Mouse (Mus musculus) forebrain, embryonic 11.5 days (tissue): ENCODE results near the gene Sox10. TPM values are rescaled to one million over a fixed set of nuclear protein-coding genes. Genes with fewer than 3 reads are reported as not detected.

ENCODE experiments used
- ATAC-seq: fragments of 200-750 bp; cut with Nextera tagmentation; replicated peaks from 2 replicates; pipeline ENCODE4 v1.8.0; 2017; ENCODE audit warnings: moderate TSS enrichment; ENCODE audit not compliant: low FRiP score
- DNase-seq: peaks from one replicate; pipeline ENCODE4 v3.0.0-alpha.2; 2017; ENCODE audit warnings: low spot score
- H3K27ac ChIP-seq: fragments of 300-500 bp; sonication (generic); 2 replicates; pipeline ENCODE4 v1.5.1; 2014; ENCODE audit warnings: low read depth, low read length
- H3K27me3 ChIP-seq: fragments of 300-500 bp; sonication (generic); 2 replicates; pipeline ENCODE4 v1.6.1; 2014; ENCODE audit warnings: mild to moderate bottlenecking, low read length, mixed read lengths; ENCODE audit not compliant: control insufficient read depth, insufficient read depth
- H3K36me3 ChIP-seq: fragments of 300-500 bp; sonication (generic); 2 replicates; pipeline ENCODE4 v1.6.1; 2014; ENCODE audit warnings: mild to moderate bottlenecking, low read length, moderate library complexity, mixed read lengths; ENCODE audit not compliant: control insufficient read depth, insufficient read depth
- H3K4me1 ChIP-seq: fragments of 300-500 bp; sonication (generic); replicated peaks from 2 replicates; pipeline ENCODE4 v1.6.1; 2014; ENCODE audit warnings: low read length, mixed read lengths; ENCODE audit not compliant: control insufficient read depth, insufficient read depth
- H3K4me2 ChIP-seq: fragments of 300-500 bp; sonication (generic); 2 replicates; pipeline ENCODE4 v1.6.1; 2014; ENCODE audit warnings: low read depth, mild to moderate bottlenecking, low read length, moderate library complexity, mixed read lengths; ENCODE audit not compliant: severe bottlenecking
- H3K4me3 ChIP-seq: fragments of 300-500 bp; sonication (generic); 2 replicates; pipeline ENCODE4 v1.5.1; 2014; ENCODE audit warnings: low read depth, low read length
- H3K9ac ChIP-seq: fragments of 300-500 bp; sonication (generic); 2 replicates; pipeline ENCODE4 v1.6.1; 2014; ENCODE audit warnings: low read length
- H3K9me3 ChIP-seq: fragments of 300-500 bp; sonication (generic); 2 replicates; pipeline ENCODE4 v1.6.1; 2016; ENCODE audit warnings: low read length, mixed read lengths; ENCODE audit not compliant: control insufficient read depth
- WGBS: fragments of 180-500 bp; shearing (Covaris S2); extraction: QIAGEN DNeasy Blood & Tissue Kit; methylation state at CpG from one replicate; pipeline ENCODE4 v1.1.7; 2014; 5-methylcytosine and 5-hydroxymethylcytosine counted together
- polyA plus RNA-seq: library from polyadenylated mRNA; unstranded; fragments of >200 nt; fragmentation: Nextera tagmentation; extraction: Ambion mirVana; gene quantifications from 2 replicates; pipeline ENCODE4 v1.2.1, GENCODE M21; 2014

Gene Sox10
- polyA plus RNA-seq, 1 experiment from 2014 or later = 1.3 TPM

DNA sequence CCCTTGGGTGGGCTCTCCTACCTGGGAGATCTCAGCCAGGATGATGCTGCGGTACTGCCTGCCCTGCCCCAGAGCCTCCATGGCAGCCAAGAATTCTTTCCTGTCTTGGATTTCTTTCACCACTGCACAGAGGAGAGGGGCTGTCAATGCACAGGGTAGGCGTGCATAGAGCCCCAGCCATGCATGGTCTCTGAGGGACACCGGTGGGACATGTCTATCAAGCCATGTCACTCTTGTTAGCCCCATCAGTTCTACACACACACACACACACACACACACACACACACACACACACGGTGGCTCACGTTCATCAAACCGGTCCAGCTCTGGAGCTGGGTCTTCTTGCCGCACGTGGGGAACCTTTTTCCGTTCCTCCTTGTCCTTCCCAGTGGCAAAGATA is 29.7 kb downstream of the Sox10 start:
- Histone ChIP-seq H3K27ac (no peak overlapping the region), H3K4me1 (no peaks in the 10 kb centered on the region; the same call in 1 of the 2 replicates), H3K4me2 (no peak overlapping the region), H3K27me3 (no peaks in the 10 kb centered on the region), H3K36me3 (no peaks in the 10 kb centered on the region), H3K9me3 (no peaks in the 10 kb centered on the region), H3K9ac (no peak overlapping the region), H3K4me3 (no peak overlapping the region)
- ATAC-seq (no peak), DNase-seq (no peak)
- WGBS = 83% methylated on average over 9 of the region's 9 CpGs

DNA sequence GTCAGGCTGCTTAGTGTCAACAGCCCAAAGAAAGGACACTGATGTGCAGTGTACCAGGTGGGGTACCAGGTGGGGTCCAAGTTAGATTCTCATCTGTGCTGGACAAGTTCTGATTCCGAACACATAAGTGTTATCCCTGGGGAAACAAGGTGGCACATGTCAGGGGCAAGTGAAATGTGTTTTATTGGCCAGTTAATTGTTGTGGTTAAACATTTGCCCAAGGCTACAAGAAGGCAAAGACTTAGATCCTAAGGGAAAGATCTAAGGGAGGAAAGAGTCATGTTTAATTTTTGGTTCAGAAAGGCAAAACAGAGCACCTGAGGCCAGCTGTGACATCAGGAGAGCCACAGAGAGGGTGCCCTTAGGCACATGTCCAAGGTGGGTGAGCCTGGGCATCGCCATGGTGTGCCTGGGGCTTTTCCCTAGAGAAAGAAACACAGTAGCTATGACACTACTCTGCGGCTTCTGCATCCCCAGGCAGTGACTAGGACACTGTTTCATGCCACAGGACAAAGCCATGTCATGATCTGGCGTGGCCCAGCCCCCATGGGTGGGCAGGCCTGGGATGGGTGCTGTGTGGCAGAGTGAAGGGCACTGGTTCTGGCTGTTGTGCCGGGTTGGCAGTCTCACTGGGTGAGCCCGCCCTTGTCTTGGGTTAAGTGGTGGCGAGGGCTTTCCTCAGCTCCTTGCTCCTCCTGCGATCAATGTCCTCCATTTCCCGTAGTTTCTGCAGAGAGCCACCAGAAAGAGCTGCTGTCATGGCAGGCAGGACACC is 30.4 kb downstream of the Sox10 start:
- ATAC-seq (no peak), DNase-seq (no peak)
- Histone ChIP-seq H3K36me3 (no peaks in the 10 kb centered on the region), H3K9me3 (no peaks in the 10 kb centered on the region), H3K4me3 (no peak overlapping the region), H3K4me1 (no peaks in the 10 kb centered on the region), H3K27ac (no peak overlapping the region), H3K9ac (no peak overlapping the region), H3K4me2 (no peak overlapping the region), H3K27me3 (no peaks in the 10 kb centered on the region)
- 84% methylated on average over 9 of the region's 9 CpGs for WGBS

DNA sequence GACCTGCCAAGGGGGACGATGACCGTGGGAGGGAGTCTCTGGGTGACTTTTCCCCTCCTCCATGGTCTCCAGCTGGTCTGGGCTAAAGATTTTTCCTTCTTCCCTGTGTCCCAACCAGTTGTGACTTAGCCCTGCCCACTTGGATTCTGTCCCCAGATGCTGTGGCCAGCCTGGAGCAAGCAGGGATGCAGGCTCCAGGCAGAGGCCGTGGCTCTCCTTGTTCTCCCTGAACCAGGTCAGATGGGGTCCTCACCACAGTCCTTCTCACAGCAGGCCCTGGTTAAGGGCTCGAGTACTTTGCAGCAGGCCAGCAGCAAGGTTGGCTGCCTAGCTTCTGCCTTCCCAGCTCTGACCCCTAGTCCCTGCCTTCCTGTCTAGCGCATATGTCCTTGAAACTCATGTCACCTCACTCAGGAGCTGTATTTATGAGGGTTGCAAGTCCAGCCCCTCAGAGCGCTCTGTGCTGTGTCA is 31.8 kb downstream of the Sox10 start:
- ATAC-seq = no peak
- 83% methylated on average over 6 of the region's 6 CpGs for WGBS
- Histone ChIP-seq H3K27me3 (no peaks in the 10 kb centered on the region), H3K9ac (no peak overlapping the region), H3K9me3 (no peaks in the 10 kb centered on the region), H3K27ac (no peak overlapping the region), H3K36me3 (no peaks in the 10 kb centered on the region), H3K4me2 (no peak overlapping the region), H3K4me3 (no peak overlapping the region), H3K4me1 (no peaks in the 10 kb centered on the region)
- DNase-seq = no peak

DNA sequence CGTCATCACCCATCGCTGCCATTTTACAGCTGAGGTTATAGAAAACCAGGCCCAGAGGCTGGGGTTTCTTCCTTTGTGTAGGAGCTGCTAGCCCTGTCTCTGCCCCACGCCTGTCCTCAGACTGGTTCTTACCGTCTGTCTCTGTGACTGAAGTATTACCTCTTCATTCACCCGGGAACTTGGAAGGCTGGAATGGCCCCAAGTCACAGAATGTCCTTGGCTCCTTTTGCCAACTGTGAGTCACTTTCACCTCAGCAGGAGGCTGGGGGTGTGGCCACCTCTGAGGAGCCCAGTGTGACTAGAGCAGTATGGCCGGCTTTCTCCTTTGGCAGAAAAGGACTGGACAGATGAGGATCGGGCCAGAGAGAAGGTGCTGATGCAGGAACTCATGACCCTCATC is 33.6 kb downstream of the Sox10 start:
- H3K27ac ChIP-seq = no peak overlapping the region
- DNase-seq = no peak
- WGBS = 78% methylated on average over 7 of the region's 7 CpGs

DNA sequence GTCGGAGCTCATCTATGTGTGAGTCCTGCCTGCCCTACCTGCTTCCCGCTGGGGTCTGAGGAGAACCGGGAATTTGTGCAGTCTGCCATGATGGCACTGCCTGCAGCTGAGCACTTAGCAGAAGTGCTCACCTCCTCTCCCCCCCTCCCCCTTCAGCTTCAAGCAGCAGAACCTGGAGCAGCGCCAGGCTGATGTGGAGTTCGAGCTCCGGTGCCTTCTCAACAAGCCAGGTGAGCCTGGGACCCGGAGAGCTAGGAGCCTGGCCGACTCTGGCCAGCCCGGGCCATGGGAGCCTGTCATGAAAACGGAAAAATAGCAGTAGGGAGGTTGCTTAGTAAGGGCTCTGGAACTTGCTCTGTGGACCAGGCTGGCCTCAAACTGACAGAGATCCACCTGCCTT is 34.3 kb downstream of the Sox10 start:
- Histone ChIP-seq H3K36me3 (no peaks in the 10 kb centered on the region; the same call in none of the 2 replicates), H3K4me2 (no peak overlapping the region), H3K27ac (no peak overlapping the region), H3K9ac (no peak overlapping the region), H3K9me3 (no peaks in the 10 kb centered on the region), H3K27me3 (no peaks in the 10 kb centered on the region), H3K4me3 (no peak overlapping the region), H3K4me1 (no peaks in the 10 kb centered on the region)
- ATAC-seq (no peak), DNase-seq (no peak)
- 87% methylated on average over 10 of the region's 10 CpGs for WGBS

More for the DNA sequence above, 33.6 kb downstream of the Sox10 start:
- Histone ChIP-seq H3K4me3 (no peak overlapping the region), H3K4me2 (no peak overlapping the region), H3K36me3 (no peaks in the 10 kb centered on the region; the same call in none of the 2 replicates), H3K4me1 (no peaks in the 10 kb centered on the region), H3K9ac (no peak overlapping the region), H3K9me3 (no peaks in the 10 kb centered on the region), H3K27me3 (no peaks in the 10 kb centered on the region)
- ATAC-seq = no peak

DNA sequence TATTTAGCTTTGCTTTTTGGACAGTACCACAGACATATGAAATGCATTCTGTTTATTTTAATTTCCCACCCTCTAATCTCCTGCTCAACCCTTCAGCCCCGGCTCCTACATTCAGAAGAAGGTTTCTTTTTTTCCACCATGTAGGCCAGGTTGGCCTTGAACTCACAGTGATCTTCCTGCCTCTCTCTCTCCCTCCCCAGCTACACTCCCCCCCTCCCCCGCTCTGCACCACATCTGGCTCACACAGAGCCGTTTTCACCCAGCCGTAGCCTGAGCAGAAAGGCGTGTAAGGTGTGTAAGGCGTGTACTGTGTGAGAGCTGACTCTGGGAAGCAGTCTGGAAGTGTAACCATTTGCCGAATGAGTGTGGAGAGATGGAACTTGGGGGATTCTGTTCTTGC is 35.7 kb downstream of the Sox10 start:
- WGBS = 83% methylated on average over 7 of the region's 7 CpGs
- DNase-seq (no peak), ATAC-seq (no peak)
- Histone ChIP-seq H3K27ac (no peak overlapping the region), H3K9me3 (no peaks in the 10 kb centered on the region), H3K36me3 (no peaks in the 10 kb centered on the region; the same call in none of the 2 replicates), H3K4me3 (no peak overlapping the region), H3K9ac (no peak overlapping the region), H3K4me2 (no peak overlapping the region), H3K4me1 (no peaks in the 10 kb centered on the region), H3K27me3 (no peaks in the 10 kb centered on the region)

DNA sequence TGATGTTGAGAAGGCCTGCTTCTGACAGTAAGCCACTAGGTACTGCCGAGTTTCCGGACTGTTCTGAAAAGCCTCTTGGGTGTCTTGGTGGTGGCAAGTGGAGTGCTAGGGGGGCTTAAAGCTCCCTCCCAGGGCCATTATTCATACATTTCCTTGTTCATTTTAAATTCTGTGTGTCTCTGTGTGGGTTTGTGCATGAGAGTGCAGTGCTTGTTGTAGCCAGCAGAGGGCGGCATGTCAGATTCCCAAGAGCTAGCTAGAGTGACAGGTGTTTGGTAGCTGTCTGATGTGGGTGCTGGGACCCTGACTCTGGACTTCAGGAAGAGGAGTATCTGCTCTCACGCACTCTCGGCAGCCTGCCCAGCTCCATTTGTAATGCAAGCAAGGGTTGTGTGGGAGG is 36.8 kb downstream of the Sox10 start:
- H3K9me3 ChIP-seq = no peaks in the 10 kb centered on the region
- no peak overlapping the region for H3K9ac ChIP-seq
- ATAC-seq (no peak), DNase-seq (no peak)
- no peak overlapping the region for H3K4me2 ChIP-seq
- no peaks in the 10 kb centered on the region for H3K4me1 ChIP-seq
- WGBS = 96% methylated on average over 5 of the region's 5 CpGs
- H3K27ac ChIP-seq = no peak overlapping the region
- no peak overlapping the region for H3K4me3 ChIP-seq
- no peaks in the 10 kb centered on the region; the same call in none of the 2 replicates for H3K36me3 ChIP-seq
- no peaks in the 10 kb centered on the region for H3K27me3 ChIP-seq

DNA sequence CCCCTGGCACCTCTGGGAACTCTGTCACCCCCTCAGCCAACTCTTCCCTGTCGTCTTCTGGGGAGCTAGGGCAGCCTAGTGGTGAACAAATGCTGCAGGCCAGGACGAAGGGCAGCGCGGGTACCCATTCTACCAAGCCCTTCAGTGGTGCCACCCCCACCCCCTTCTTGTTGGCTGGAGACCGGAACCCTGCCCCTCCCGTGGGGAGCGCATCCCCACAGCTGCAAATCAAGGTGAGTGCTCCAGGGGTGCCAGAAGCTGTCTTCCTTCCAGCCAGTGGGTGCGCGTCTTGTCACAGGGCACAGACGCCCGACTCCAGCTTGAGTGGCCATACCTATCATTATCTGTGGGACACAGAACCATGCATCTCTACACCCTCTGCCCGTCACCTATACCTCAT is 37.9 kb downstream of the Sox10 start:
- Histone ChIP-seq H3K4me1 (no peaks in the 10 kb centered on the region), H3K27ac (no peak overlapping the region), H3K27me3 (no peaks in the 10 kb centered on the region), H3K9me3 (no peaks in the 10 kb centered on the region), H3K36me3 (no peaks in the 10 kb centered on the region; the same call in none of the 2 replicates), H3K4me3 (no peak overlapping the region), H3K9ac (no peak overlapping the region), H3K4me2 (no peak overlapping the region)
- WGBS = 92% methylated on average over 12 of the region's 12 CpGs
- DNase-seq (no peak), ATAC-seq (no peak)
